Mouse (Mus musculus) forebrain, embryonic 10.5 days (tissue): ENCODE measurements around the gene 2010111I01Rik. TPM values are rescaled to one million over a fixed set of nuclear protein-coding genes. Genes with fewer than 3 reads are reported as not detected.

Experiments used
- DNase-seq: peaks from one replicate; pipeline ENCODE4 v3.0.0-alpha.2; 2017; ENCODE audit warnings: low spot score; ENCODE audit errors: extremely low spot score
- H3K27ac ChIP-seq: fragments of 300-500 bp; sonication (generic); 2 replicates; pipeline ENCODE4 v1.5.1; 2016; ENCODE audit warnings: mild to moderate bottlenecking
- H3K27me3 ChIP-seq: fragments of 300-500 bp; sonication (generic); 2 replicates; pipeline ENCODE4 v1.6.1; 2016; ENCODE audit warnings: mild to moderate bottlenecking; ENCODE audit not compliant: poor library complexity, severe bottlenecking
- H3K36me3 ChIP-seq: fragments of 300-500 bp; sonication (generic); replicated peaks from 2 replicates; pipeline ENCODE4 v1.6.1; 2016; ENCODE audit warnings: mild to moderate bottlenecking, moderate library complexity
- H3K4me1 ChIP-seq: fragments of 300-500 bp; sonication (generic); 2 replicates; pipeline ENCODE4 v1.6.1; 2016
- H3K4me3 ChIP-seq: fragments of 300-500 bp; sonication (generic); 2 replicates; pipeline ENCODE4 v1.5.1; 2016; ENCODE audit warnings: mild to moderate bottlenecking, moderate library complexity
- H3K9me3 ChIP-seq: fragments of 300-500 bp; sonication (generic); 2 replicates; pipeline ENCODE4 v1.6.1; 2016; ENCODE audit warnings: mild to moderate bottlenecking, moderate library complexity
- WGBS: fragments of 180-500 bp; shearing (Covaris S2); methylation state at CpG from one replicate; pipeline ENCODE4 v1.1.7; 2016; 5-methylcytosine and 5-hydroxymethylcytosine counted together
- microRNA counts: library from miRNA; unstranded; fragments of <30 nt; microRNA quantifications from one replicate; lab custom pipeline; 2017
- microRNA-seq: library from miRNA; unstranded; fragments of <30 nt; microRNA quantifications from one replicate; pipeline ENCODE4, GENCODE M21; 2017
- polyA plus RNA-seq: library from polyadenylated mRNA; unstranded; fragments of >200 nt; fragmentation: Nextera tagmentation; extraction: Ambion mirVana; gene quantifications from 2 replicates; pipeline ENCODE4 v1.2.1, GENCODE M21; 2016

2010111I01Rik gene
- polyA plus RNA-seq, 1 experiment from 2014 or later, result 45.6 TPM

DNA sequence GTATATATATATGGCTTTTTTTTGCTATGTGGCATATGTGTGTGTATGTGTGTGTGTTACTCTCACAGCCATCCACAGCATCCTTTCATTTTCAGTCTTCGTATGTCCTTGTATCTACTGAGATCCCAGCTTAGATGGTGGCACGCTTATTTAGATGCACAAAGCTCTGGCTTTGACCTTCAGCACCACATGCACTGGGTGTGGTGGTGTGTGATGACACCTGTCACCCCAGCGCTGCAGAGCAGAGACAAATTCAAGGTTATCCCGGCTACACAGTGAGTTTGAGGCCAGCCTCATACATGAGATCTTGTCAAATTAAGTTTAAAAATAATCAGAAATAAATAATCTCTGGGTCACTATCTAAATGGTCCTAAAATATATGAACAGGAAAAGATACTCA is 391.4 kb downstream of the 2010111I01Rik start:
- H3K27me3 ChIP-seq, result no peaks in the 10 kb centered on the region
- H3K27ac ChIP-seq, result no peak overlapping the region
- no peaks in the 10 kb centered on the region for H3K9me3 ChIP-seq
- 96% methylated on average over 4 of the region's 4 CpGs for WGBS
- no peaks in the 10 kb centered on the region for H3K36me3 ChIP-seq
- no peak overlapping the region for H3K4me3 ChIP-seq
- no peak for DNase-seq
- no peaks in the 10 kb centered on the region for H3K4me1 ChIP-seq

DNA sequence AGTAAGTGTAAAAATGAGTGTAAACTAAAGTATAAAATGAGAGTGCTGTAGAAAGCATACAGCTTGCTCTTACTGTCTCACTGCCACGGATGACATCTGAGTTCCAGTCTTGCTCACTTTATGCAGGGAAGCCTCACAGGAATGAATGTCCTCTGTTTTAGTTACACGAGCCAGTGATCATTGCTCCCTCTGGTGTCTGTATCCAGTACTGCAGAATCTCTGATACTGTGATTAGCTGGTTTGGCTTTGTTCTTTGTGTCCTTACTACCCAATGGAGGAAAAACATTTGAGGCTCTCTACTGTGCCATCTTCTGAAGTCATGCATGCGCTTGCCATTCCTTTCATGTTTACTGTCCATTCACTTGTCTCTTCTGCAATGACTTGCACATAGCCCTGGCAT is 391.9 kb downstream of the 2010111I01Rik start:
- Histone ChIP-seq H3K36me3 (no peaks in the 10 kb centered on the region), H3K4me3 (no peak overlapping the region), H3K27ac (no peak overlapping the region), H3K4me1 (no peaks in the 10 kb centered on the region), H3K9me3 (no peaks in the 10 kb centered on the region), H3K27me3 (no peaks in the 10 kb centered on the region)
- DNase-seq, result peak; percentile 48
- 39% methylated on average over 3 of the region's 3 CpGs for WGBS

DNA sequence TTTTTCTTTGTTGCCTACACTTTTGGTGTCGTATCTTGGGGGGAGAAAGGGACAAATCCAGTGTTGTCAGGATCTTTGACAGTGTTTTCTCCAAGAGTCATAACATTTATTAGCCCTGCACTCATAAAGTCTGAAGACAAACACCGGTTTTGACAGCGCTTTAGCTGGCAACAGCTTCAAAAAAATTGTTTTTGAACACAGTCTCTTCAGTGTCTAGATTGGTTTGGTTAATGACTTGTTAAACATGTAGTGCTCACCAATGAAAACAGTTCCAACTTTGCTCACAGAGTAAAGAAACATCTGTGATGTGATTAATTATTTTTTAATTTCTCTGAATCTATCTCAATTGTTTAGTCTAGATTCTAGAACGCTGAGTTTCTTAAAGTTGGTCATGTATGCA is 394.7 kb downstream of the 2010111I01Rik start:
- H3K27me3 ChIP-seq, result no peaks in the 10 kb centered on the region
- no peak for DNase-seq
- no peak overlapping the region for H3K27ac ChIP-seq
- 92% methylated on average over 4 of the region's 4 CpGs for WGBS
- H3K4me3 ChIP-seq, result no peak overlapping the region
- H3K9me3 ChIP-seq, result no peaks in the 10 kb centered on the region
- H3K36me3 ChIP-seq, result no peaks in the 10 kb centered on the region
- no peaks in the 10 kb centered on the region for H3K4me1 ChIP-seq

DNA sequence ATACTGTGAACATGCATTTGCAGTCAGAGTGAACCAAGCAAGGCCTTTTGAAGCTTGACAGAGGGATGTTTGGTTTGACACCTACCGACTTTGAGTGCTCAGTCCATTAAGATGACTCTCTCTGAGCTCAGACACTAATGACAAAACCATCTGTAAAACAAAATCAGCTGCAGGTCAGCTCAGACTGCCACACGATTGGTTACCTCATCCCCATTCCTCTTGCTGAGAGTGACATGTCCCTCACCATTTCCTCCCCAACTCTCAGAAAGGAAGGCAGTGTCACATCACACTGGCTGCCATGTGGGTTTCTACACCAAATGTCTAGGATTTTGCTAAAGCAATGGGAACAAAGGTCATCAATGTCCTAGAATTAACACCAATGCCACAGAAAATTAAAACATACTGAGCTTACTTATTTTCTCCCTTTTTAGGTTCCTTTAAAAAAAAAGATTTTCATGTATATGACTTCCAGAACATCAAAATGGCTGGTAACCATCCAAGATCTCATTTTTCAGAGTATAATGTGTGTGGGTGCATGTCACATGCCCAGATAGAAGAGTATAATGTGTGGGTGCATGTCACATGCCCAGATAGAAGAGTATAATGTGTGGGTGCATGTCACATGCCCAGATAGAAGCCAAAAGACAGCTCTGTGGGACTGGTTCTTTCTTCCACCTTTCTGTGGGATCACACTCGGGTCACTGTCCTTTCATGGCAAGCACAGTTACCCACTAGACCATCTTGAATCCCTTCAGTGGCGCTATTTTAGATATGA is 395.6 kb downstream of the 2010111I01Rik start:
- Histone ChIP-seq H3K9me3 (no peaks in the 10 kb centered on the region), H3K36me3 (no peaks in the 10 kb centered on the region), H3K27ac (no peak overlapping the region), H3K4me1 (no peaks in the 10 kb centered on the region), H3K4me3 (no peak overlapping the region), H3K27me3 (no peaks in the 10 kb centered on the region)
- no peak for DNase-seq
- 85% methylated on average over 4 of the region's 4 CpGs for WGBS

DNA sequence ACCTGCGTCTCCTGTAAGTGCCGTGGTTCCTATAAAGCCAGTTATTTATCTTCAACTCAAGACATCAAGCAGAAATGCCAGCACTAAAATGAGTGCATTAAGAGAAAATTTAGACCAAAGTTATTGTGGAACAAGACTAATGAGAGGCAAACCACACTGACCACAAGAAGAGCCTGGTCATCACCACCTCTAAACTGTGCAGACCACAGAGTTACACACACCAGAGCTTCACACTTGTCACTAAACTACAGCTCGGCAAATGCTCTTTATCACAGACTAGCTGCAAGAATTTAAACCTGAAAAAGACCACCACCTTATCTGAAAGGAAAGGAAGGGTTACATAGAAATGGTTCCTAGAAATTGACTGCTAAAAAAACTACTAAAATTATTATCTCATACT is 397.1 kb downstream of the 2010111I01Rik start:
- no peak overlapping the region for H3K27ac ChIP-seq
- no peaks in the 10 kb centered on the region for H3K27me3 ChIP-seq
- H3K9me3 ChIP-seq, result no peaks in the 10 kb centered on the region
- H3K4me1 ChIP-seq, result no peaks in the 10 kb centered on the region
- H3K36me3 ChIP-seq, result no peaks in the 10 kb centered on the region
- 92% methylated on average over 3 of the region's 3 CpGs for WGBS
- no peak for DNase-seq
- H3K4me3 ChIP-seq, result no peak overlapping the region

DNA sequence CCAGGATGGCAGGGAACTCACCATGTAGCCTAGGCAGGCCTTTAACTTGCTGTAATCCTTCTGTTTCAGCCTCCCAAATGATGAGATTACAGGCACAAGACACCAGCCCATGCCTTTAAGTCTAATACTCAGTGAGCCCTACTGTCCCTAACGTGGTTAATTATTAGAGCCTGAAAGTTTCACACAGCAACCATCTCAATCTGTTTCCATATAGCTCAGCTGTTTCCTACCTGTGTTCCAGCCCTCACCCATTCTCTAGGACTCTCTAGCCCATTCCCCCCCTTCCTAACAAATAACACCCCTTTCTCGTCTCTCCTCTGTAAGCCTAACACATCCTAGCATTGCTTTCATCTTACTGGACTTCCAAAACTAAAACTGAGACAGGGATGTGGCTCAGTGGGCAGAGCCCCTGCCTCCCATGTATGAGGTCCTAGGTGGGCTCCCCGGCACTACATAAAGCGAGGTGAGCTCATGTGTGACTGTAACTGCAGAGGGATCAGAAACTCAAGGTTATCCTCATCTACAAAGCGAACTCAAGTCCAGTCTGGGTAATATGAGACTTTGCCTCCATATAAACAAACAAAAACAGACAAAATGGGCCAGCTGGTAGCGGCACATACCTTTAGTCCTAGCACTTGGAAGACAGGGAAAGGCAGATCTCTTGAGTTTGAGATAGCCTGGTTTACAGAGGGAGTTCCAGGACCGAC is 408.9 kb downstream of the 2010111I01Rik start:
- 88% methylated on average over 7 of the region's 7 CpGs for WGBS
- no peaks in the 10 kb centered on the region for H3K9me3 ChIP-seq
- H3K4me1 ChIP-seq, result no peaks in the 10 kb centered on the region
- H3K27ac ChIP-seq, result no peak overlapping the region
- H3K4me3 ChIP-seq, result no peak overlapping the region
- no peaks in the 10 kb centered on the region for H3K36me3 ChIP-seq
- no peak for DNase-seq
- no peaks in the 10 kb centered on the region for H3K27me3 ChIP-seq

MicroRNAs encoded within 50 kb of the gene (microRNA counts, 519-probe panel; counts per million panel counts)
- microRNA mmu-miR-23b (lab: Ali Mortazavi, UCI) (341 counts per million, percentile 65 among the panel's probes with 10 or more counts), microRNA mmu-miR-24 (lab: Ali Mortazavi, UCI) (3,591 counts per million, percentile 74 among the panel's probes with 10 or more counts), microRNA mmu-miR-27b (lab: Ali Mortazavi, UCI) (341 counts per million, percentile 65 among the panel's probes with 10 or more counts)

Small RNA genes within 50 kb of the gene (microRNA-seq; reads per million reads assigned to microRNA genes)
- gene Mir23b (5,920 reads per million, percentile 90 among the genes with 10 or more reads in this experiment), gene Mir24-1 (not detected), gene Mir27b (875 reads per million, percentile 73 among the genes with 10 or more reads in this experiment), gene Mir3074-1 (not detected)

Other genes starting within 250 kb of the 2010111I01Rik start
- gene Platr25, start 204.2 kb upstream of the 2010111I01Rik start, polyA plus RNA-seq, result 30.6 and 30.9 TPM in 2 replicates
- gene Gm5141, start 179.1 kb upstream of the 2010111I01Rik start, polyA plus RNA-seq, result 11.4 and 13.3 TPM in 2 replicates
- 0.10 TPM in 1 of 2 replicates, not detected in the other for gene Fbp2, start 106.5 kb upstream of the 2010111I01Rik start, polyA plus RNA-seq
- gene Fbp1, start 76.6 kb upstream of the 2010111I01Rik start, polyA plus RNA-seq, result not detected in 2 replicates